Mouse (Mus musculus) ES-Bruce4 (cell line): ENCODE data around the gene Vegfb.
A peak's percentile ranks its signal among the peaks of the same experiment; 100 is the strongest.

Experiments used
- CTCF ChIP-seq: IDR thresholded peaks from one replicate; pipeline ENCODE4 v1.8.1; 2011; ENCODE audit warnings: low read depth, low read length
- POLR2A ChIP-seq: IDR thresholded peaks from one replicate; pipeline ENCODE4 v1.8.1; 2011; ENCODE audit warnings: low read length; ENCODE audit not compliant: insufficient read depth

- TF ChIP-seq POLR2A (no peak), CTCF (peak; percentile 70)
Observed at GRCm38 (mm10) chr19:6936299-6936698, 51.2 kb downstream of the Vegfb start.
